Mouse (Mus musculus) yolk sac, embryonic 10.5 days (tissue): ENCODE measurements around the gene Cacna1e.
A peak's percentile ranks its signal among the peaks of the same experiment; 100 is the strongest.

Experiments used
- DNase-seq: peaks from one replicate; pipeline ENCODE4 v3.0.0-alpha.2; 2017; ENCODE audit warnings: low spot score

Cacna1e gene

DNA sequence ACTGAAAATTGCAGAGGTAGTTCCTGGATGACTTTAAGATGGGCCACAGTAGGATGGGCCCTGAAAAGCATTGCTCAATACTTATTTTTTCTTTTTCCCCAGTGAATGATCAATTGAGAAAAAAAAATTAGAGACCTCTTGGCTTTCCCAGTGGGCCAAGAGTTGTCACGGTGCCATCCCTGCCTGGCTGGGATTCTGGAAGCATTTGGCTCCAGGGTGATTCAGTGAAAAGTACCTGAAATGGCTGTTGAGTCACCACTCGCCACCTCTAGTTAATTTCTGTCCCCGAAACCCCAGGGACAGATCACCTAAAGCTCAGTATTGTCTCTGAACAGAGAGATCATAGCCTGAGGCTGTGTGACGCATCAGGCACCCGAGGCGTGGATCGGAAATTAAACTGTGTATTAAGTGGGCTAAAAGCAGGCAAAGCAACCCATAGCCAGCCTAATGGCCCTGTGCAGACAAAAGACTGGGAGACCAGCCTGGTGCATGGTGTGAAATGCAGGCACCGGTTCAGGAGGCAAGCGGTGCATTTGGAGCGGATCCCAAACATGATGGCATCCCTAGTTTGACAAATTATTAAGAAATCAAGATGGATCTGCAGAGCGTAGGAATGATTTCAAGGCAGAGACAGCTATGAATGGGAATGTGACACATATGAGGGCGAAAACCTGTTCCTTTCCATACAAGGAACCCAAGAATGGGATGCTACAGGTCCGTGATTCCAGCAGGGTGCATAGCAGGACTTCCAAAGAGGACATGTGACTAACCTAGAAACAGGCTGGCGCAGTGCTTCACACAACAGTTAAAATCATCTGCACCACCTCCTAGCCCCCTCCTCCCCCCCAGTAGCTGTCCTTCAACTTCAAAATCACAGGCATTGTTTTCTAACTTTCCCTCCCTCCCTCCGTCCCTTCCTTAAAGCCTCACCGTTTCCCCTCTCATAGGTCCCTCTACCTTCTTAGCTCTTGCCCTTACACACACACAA lies 261.3 kb downstream of the Cacna1e start:
- no peak for DNase-seq

- no peak for DNase-seq
Observed at GRCm38 (mm10) chr1:154617743-154618455, 266.4 kb downstream of the Cacna1e start.

GRCm38 (mm10) chr1:154615759-154616158 lies 268.5 kb downstream of the Cacna1e start:
- no peak for DNase-seq

- DNase-seq: no peak
Observed at GRCm38 (mm10) chr1:154608516-154608915, 275.8 kb downstream of the Cacna1e start.

DNA sequence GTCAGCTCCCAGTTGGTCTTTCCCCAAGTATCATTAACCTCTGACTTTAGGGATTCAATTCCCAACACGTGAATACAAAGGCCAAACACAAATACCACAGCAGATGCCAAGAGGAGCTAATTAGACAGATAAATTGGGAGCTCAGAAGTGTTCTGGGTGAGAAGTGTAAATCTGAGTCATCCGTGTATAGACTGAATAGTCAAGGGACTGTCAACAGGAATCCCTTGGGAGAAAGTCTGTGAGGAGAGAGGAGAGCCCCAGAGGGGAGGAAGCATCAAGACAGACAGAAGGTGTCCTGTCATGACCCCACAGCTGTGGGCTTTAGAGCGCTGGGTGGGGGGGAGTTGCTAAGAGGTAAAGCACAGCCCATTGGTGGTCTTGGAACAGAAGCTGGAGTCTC lies 276.9 kb downstream of the Cacna1e start:
- no peak for DNase-seq

DNA sequence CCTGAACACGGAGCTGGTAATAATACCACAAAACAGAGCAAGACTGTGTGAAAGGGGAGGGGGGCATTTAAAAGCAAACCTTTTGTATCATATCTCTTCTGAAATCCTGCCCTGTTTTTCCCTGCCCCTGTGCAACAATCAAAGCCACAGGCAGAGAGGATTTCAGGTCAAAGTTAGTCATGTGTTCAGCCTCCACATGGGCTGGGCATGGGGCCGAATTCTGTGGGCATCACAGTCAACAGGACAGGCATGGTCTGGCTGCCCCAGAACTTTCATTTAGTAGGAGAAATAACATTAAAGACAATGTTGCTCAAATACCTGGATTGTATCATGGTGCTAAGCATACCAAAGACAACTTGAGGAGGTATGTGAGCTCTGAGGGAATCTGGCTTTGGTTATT lies 278.7 kb downstream of the Cacna1e start:
- DNase-seq: no peak

GRCm38 (mm10) chr1:154603781-154604180 lies 280.5 kb downstream of the Cacna1e start:
- no peak for DNase-seq

DNA sequence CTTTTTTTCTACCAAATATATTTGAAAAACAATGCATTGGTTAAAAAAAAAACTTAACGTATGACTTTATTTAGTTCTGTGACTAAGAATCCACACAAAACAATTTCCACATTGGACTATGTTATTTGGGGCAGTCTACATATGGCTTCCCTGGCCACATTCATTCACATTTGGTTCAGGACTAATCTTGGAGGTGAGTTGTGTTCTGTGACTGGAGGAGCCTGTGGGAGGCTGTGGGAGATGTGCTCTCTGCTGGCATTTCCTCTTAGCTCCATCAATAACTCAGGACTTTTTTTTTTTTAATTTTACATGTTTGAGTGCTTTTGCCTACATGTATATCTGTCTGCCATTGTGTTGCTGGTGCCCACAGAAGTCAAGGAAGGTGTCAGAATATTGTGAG lies 281.8 kb downstream of the Cacna1e start:
- no peak for DNase-seq

GRCm38 (mm10) chr1:154582516-154582915 lies 301.8 kb downstream of the Cacna1e start:
- DNase-seq: no peak

- no peak for DNase-seq
Observed at GRCm38 (mm10) chr1:154579929-154580328, 304.4 kb downstream of the Cacna1e start.

GRCm38 (mm10) chr1:154578748-154579147 lies 305.6 kb downstream of the Cacna1e start:
- no peak for DNase-seq

GRCm38 (mm10) chr1:154576418-154576817 lies 307.9 kb downstream of the Cacna1e start:
- no peak for DNase-seq

- no peak for DNase-seq
Observed at GRCm38 (mm10) chr1:154566026-154566425, 318.3 kb downstream of the Cacna1e start.

DNA sequence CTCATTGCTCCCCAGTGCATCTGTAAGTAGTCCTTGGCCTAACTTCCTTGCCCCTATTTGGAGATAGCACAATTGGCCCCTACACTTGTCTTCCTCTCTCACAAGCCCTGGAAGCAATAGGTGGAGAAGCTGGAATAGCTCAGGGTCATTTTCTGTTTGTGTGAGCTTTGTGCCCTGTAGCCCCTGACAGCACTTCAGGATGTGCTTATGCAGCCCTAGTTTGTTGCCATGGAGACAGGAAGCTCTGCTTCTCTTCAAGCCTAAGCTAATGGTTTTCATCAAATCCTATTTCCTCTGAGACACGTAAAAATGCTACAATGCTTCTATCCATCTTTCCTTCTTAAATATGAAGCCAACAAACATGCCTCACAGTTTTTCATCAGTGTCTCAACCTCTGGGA lies 328.5 kb downstream of the Cacna1e start:
- DNase-seq: peak; percentile 14

GRCm38 (mm10) chr1:154553132-154553531 lies 331.2 kb downstream of the Cacna1e start:
- DNase-seq: no peak

GRCm38 (mm10) chr1:154537445-154537844 lies 346.9 kb downstream of the Cacna1e start:
- no peak for DNase-seq

DNA sequence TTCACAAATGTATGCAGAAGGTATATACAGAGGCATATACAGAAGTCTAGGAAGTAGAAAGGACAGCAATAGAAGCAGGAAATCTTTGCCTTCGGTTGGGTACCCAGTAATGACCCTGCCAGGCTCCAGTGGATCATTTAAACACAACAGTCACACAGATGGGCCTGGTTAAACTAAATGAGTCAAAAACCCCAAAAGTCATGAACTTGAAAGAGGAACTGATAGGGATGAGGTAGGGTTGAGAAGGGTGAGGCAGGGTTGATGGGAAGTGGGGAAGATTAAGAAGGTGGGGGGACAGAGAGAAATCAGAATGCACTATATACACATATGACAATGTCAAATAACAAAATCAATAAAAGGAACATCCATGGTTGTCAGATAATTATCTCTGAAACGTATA lies 347.5 kb downstream of the Cacna1e start:
- no peak for DNase-seq

DNA sequence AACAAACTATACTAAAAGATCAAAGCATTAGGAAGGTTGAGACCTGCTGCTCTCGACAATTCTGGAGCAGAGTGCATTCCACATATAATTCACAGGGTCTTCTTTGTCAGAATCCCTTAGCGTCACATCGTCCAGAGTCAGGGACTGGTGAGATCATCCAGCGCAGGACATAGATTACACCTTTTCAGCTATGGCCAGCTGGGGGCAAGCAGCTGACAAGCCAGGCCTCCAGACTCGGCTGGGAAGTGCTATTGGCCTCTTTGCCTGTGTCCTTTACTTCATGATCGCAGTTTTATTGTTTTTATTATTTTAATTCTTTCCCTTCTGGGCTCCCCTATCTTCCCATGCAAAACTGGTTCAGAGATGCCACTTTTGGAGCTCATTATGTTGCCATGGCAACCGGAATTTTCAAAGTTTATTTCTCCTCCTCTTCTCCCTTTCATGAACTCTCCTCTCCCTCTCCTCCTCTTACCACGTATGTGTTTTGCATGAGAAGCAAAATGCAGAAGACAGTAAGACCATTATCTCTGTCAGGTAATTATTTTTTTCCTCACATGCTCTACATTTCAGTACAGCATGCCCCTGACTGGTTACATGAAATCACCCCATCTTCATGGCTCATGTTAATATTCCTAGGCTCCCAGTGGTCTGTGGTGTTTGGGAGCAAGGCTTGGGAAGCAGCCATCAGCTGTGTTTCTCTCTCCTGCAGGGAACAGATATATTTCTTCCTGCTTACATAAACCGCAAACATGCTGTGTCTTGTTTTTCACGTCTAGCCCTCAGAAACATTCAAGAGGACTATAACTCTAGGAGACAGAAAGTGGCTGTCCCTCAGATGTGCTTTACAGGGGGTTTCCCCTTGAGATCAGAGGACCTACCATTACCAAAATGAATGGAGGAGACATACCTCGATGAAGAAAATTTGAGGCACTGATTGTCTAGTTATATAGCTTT lies 351.0 kb downstream of the Cacna1e start:
- DNase-seq: no peak

- DNase-seq: no peak
Observed at GRCm38 (mm10) chr1:154529666-154530065, 354.6 kb downstream of the Cacna1e start.

DNA sequence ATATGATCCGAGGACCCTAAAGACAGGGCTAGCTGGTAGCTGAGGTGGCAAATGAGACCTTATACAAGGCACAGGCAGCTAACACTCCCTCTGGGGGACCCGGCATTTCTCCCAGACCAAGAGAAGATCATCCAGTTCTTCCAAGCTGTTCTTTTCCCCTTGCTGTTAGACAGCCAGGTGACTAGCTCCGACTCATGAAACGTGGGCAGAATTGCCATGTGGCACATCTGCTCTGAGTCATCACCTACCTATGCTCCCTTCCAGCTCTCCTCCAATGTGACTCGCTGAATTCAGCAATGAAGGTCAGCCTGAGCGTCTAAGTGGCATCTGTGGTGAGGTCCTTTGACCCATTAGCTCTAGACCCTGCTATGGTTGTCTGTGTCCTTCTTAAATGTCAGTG lies 355.5 kb downstream of the Cacna1e start:
- DNase-seq: no peak

DNA sequence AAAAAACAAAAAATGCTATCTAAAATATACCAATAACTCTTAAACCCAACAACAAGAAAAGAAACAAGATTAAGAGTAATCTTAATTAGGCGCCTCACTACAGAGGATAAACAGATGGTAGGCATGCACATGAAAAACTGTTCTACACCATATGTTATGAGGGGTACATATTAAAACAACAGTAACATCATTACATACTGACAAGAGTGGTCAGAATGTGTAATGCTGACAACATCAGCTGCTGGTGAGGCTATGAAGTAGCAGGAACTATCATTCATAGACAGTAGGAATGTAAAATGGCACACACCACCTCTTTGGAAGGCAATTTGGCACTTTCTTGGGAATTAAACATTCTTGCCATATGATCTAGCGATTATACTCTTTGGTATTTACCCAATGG lies 363.6 kb downstream of the Cacna1e start:
- DNase-seq: no peak

DNA sequence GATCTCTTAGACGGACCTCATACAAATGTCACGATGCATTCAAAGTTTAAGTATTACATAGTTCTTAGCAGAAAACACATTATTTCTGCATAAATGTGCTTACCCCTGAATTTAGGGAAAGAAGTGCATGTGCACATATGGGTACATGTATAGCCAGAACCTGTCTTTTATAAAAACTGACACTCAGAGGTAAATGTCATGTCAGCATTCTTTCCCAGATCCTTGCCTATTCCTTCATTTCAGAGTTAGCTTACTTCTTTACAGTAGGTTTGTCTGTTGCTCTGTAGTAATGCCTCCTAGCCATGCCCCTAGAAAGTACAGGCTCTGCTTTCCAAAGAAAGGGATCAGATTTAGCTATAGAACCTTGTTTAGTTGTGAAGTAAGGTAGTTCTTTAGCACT lies 369.0 kb downstream of the Cacna1e start:
- no peak for DNase-seq
